Mouse (Mus musculus) layer of hippocampus, adult 8-10 months (tissue): ENCODE data around the gene Dusp6. TPM values are rescaled to one million over a fixed set of nuclear protein-coding genes. Genes with fewer than 3 reads are reported as not detected.
"Not testable (repeated sequence)": the region's sequence is repeated elsewhere in the genome, so short reads cannot be mapped to it uniquely, and the experiment has no call there.

Experiments
- DNase-seq, 2 experiments: peaks; one replicate each; pipeline ENCODE4 v3.0.0; 2022; ENCODE audit warnings: low spot score in 2 of 2
- total RNA-seq, 4 experiments: library from RNA; stranded (reverse); gene quantifications; 2 replicates each; pipeline ENCODE4 v1.2.4; 2022

Gene Dusp6
- 10 to 100 TPM; 61.1 to 93.4 (median 75.2) TPM for total RNA-seq

GRCm38 (mm10) chr10:99262867-99263379 is at the start of gene Dusp6:
TSS of gene Dusp6 (plus strand) at chr10:99263231.
- peak; percentile 97 to 98 for DNase-seq

DNA sequence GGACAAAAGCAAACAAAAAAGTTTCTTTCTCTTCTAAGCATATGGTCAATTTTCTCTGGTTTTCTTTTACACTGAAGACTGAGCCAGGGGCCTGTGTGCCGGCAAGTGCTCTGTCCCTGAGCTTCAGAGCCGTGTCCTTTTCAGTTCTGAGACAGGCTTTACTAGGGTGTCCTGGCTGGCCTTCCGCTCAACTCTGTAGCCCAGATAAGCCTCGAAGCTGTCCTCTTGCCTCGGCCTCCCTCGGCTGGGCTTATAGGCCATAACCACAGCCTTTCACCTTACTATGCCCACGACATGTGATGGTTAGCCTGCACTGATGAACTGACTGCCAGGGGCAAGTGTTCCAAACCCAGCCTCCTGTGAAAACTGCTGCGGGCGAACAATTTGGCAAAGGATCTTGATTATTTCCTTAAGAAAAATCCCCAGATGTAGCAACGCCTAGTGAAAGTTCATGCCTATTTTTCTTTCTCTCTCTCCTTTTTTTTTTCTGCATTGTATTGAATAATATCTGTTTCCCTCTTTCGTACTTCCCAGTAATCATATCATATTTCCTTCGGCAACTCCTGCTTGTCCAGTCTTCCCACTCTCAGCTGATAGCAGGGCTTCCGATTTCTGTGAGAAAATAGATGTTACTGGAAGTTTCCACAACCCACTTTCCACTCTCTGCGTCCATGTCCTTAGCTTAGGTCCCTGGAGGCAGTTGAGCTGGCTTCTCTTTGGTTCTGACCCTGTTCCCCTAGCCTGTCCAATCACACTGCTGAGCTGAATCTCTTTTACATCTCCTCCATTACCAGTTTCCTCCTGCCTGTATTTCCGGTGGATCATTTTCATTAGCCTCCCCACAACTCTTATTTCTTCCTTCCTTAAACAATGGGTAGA is 48.4 kb upstream of the Dusp6 start:
- DNase-seq, result no peak

GRCm38 (mm10) chr10:99216570-99216969 is 46.5 kb upstream of the Dusp6 start:
- not testable (repeated sequence) for DNase-seq

DNA sequence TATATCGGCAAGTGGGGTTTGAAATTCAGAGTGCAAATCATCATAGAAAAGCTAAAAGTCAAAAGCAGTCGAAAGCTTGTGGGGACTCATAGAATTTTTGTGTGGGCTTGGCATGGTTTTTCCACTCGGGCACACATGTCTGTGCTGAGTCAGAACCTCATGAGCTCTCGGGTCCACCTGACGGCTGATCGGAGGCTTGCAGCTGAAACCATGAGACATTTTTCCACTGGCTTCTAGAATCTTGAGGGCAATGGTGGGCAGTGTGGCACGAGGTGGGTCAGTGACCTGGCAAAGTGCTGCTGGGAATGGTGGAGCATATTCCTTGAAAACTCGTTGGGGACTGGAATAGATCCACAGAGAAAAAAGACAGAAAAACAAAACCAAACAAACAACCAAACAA is 41.5 kb upstream of the Dusp6 start:
- DNase-seq, result no peak

GRCm38 (mm10) chr10:99222726-99223125 is 40.3 kb upstream of the Dusp6 start:
- DNase-seq, result no peak

- DNase-seq, result no peak
Observed at GRCm38 (mm10) chr10:99224218-99224617, 38.8 kb upstream of the Dusp6 start.

DNA sequence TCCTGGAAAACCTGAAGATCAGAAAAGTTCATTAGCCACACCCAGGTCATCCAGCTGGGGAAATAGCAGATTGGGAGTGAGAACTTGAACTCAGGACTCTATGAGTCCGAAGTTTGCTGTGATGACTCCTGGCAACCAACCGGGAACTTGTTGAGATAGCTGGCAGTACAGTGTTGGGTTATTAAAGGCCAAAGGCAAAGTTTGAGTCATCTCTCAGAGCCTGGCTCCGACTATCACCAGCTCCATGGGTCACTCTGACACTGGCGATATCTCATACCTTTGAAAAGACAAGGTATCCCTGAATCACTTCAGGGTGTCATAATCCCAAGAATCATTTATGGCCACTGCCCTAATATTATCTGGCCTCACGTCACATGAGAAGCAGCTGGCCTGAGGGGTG is 36.2 kb upstream of the Dusp6 start:
- DNase-seq, result no peak

DNA sequence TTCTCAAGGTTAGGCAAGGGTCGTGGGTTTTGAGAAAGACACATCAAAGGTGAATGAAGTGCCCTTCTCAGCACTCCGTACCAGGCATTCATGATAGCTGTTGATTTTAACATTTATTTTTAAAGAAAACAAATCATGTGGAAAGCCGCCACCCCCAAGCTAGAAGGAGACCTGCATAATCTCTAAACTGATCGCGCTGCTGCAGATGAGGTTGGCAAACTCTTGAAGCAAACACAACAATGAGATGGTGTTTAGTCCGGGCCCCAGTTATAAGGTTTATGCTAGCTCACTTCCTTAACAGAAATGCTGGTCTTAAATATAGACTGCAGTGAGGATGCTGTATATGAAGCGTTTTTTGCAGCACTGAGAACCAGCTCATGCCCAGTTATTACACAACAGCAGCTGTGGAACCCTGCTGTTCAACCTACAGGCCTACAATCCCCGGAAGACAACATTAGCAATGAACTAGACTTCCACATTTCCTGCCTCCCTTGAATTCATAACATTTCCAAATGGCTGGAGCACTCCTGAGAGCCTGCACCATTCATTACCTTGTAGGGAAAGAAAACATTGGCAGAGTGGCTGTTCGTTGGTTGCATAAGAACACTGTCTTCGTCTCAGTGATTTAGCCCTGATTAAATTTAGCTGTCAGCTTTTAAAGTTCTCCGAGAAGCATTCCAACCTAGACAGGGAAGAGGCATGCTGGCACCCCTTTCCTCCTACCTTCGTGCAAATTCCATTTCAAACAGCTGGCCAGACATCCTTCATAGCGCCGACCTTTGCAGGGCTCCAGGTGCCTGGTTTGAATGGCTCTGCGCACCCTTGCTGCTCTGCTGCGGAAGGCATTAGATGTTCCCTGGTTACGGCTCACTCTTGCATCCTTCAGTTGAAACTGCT is 34.8 kb upstream of the Dusp6 start:
- DNase-seq, result peak; percentile 26 to 40

GRCm38 (mm10) chr10:99229031-99229684 is 33.9 kb upstream of the Dusp6 start:
- no peak for DNase-seq

DNA sequence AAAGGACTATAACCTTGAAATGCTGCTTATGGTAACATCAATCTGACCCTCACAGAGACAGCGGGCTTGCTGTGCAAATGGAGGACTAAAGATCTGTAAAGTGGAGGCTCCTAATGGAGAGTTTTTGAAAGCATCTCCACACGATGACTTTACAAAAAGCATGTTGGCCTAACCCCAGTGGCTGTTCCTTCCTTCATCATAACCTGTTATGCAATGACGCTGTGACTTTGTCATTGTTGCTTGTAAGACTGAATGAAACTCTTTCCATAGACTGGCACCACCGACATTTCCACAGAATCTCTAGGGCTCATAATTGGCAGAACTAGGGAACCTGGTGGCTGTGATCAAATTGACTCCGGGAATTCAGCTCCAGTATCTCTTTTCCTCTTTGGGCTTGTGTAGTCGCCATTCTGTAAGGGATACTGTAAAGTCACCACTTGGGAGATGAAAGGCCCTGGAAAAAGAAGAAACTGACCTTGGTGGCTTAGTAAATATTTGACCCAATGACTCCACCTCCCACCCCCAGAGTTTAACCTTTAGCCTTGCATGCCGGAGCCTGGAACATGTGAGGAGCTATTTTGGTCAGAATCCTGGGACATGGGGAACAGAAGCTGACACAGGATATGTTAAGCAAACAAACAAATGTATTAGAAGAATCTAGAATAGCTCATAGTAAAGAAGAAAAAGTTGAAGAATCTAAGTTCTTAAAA is 30.4 kb upstream of the Dusp6 start:
- no peak for DNase-seq

DNA sequence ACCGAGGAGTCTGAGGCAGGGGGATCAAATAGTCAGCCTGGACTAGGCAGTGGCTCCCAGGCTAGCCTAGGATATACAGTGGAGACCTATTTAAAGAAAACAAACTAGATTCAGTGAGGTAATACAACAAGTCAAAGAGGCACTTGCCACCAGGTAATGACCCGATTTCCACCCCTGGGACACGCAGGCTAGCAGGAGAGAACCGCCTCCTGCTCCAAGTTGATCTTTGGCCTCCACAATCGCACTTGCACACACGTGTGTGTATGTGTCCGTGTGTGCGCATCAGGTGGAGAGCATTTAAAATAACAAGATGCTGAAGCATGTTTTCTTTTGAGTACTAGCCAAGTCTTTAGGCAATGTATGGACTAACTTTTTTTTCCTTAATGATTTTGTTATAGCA is 28.7 kb upstream of the Dusp6 start:
- no peak for DNase-seq

DNA sequence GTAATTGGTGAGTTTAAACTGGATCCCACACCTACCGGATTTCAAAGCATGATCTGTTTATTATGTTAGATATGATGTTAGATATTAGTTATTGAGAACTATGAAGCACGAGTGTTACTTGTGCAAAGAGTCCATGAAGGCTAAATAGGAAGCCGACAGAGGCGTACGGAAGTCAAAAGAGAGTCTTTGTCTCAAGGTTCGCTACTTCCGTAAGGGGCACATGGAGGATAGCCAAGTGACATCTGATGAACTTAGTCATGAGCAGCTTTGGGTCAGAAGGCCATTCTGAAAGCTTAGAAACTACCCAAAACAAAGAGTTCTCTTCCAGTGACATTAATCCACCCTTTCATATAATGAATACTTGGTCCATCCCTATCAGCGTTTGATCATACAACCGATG is 27.9 kb upstream of the Dusp6 start:
- no peak for DNase-seq

- no peak for DNase-seq
Observed at GRCm38 (mm10) chr10:99237205-99237832, 25.7 kb upstream of the Dusp6 start.

GRCm38 (mm10) chr10:99238537-99238936 is 24.5 kb upstream of the Dusp6 start:
- DNase-seq, result no peak

GRCm38 (mm10) chr10:99241284-99241828 is 21.7 kb upstream of the Dusp6 start:
- no peak for DNase-seq

GRCm38 (mm10) chr10:99241829-99242711 is 21.0 kb upstream of the Dusp6 start:
- DNase-seq, result peak; percentile 34 to 60

DNA sequence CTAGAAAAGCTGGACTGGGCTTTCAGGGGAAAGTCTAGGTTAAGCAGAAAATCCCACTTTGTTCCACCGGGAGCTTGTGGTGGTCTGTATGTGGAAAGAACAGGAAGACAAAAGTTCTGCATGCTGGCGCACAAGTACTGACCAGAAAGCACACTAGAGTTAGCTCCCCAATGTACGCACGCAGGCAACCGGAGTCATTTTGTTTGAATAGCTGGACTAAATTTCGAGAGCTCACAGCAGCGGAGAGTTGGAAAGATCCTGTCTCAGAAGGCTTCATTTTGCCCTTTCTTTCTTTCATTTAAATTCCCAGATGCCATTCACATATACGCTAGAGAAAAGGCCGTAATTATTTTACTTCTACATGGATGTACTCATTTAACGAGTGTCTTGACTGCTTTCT is 20.3 kb upstream of the Dusp6 start:
- DNase-seq, result no peak

- DNase-seq, result no peak
Observed at GRCm38 (mm10) chr10:99243907-99244489, 19.0 kb upstream of the Dusp6 start.
